Mouse (Mus musculus): ENCODE data around the gene Aicda. TPM values are rescaled to one million over a fixed set of nuclear protein-coding genes. Genes with fewer than 3 reads are reported as not detected.

Gene Aicda
- total and polyA plus RNA-seq, 2 experiments from 2014 or later, result not detected

DNA sequence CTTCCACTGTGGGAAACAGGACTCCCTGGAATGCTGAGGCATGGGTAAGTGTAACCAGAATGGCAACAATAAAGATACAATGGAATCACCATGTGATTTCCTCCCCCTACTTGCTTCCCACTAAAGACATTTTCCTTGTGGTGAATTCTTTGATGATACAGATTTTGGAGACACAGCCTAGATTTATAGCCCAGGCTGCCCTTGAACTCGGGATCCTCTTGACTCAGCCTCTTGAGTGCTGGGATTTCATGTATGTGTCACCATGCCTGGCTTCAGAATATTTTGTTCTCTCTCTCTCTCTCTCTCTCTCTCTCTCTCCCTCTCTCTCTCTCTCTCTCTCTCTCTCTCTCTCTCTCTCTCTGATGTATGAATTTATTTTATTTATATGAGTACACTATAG, 25.5 kb downstream of the Aicda start:
- no peak overlapping the region for H3K4me3 ChIP-seq (ENCODE audit: low read depth, low read length)
- H3K4me1 ChIP-seq (ENCODE audit: control insufficient read depth, insufficient read depth), result no peaks in the 10 kb centered on the region
- ATAC-seq (ENCODE audit: insufficient read depth, low read depth), result no peak

DNA sequence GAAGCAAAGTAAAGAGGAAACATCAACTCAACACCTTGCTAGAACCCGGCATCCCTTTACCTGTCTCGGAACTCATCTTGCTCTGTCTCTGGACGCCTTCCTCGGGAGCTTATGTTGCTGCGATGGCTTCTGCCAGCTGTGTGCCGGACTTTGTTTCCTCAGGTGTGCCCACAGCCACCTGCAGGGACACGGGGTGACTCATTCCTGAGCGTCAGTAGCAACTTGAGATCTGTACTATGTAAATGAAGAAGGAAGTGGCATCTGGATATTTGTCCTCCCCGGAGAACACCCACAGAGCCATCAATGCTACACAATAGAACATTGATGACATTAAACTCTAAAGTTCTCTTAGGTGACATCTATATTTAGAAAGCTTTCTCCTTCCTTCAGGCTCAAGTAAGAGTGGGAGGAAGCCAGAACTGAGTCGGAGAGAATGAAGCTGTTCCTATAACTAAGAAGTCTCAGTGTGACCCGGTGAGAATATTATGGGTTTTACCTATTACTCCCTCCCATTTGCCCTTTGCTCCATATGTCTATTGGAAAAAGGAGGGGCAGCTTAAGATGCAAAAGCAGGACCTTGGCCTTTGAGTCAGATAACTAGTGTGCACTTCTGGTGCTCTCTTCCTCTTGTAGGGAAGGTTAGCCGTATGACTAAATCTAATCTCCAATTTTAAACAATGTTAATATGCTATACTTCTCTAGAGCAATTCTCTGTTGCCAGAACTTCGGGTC, 37.6 kb downstream of the Aicda start:
- H3K9ac ChIP-seq (replicated peaks; ENCODE audit: low read depth, low read length), result no peak overlapping the region
- 74% methylated on average over 13 of the region's 13 CpGs for WGBS
- H3K4me2 ChIP-seq (ENCODE audit: low read depth, low read length), result no peak overlapping the region
- ATAC-seq (ENCODE audit: insufficient read depth, low read depth), result no peak
- H3K36me3 ChIP-seq (replicated peaks; ENCODE audit: control insufficient read depth, insufficient read depth, low read length), result no peaks in the 10 kb centered on the region
- no peaks in the 10 kb centered on the region for H3K9me3 ChIP-seq (replicated peaks; ENCODE audit: control insufficient read depth, low read length)
- H3K4me3 ChIP-seq (ENCODE audit: low read depth, low read length), result no peak overlapping the region
- no peak for DNase-seq (ENCODE audit: low spot score)
- no peaks in the 10 kb centered on the region for H3K27me3 ChIP-seq (ENCODE audit: control insufficient read depth, insufficient read depth, low read length)
- H3K4me1 ChIP-seq (ENCODE audit: control insufficient read depth, insufficient read depth), result no peaks in the 10 kb centered on the region
- H3K27ac ChIP-seq (ENCODE audit: low read depth), result no peak overlapping the region
- TF ChIP-seq EP300 (IDR thresholded peaks at IDR 0.05; ENCODE audit: low read depth) (no peak), CTCF (IDR thresholded peaks at IDR 0.05; ENCODE audit: low read depth) (no peak)

More for the DNA sequence above, 25.5 kb downstream of the Aicda start:
- no peak for TF ChIP-seq EP300 (IDR thresholded peaks at IDR 0.05; ENCODE audit: low read depth)
- TF ChIP-seq CTCF (IDR thresholded peaks at IDR 0.05; ENCODE audit: low read depth), result no peak
- H3K27me3 ChIP-seq (ENCODE audit: control insufficient read depth, insufficient read depth, low read length), result no peaks in the 10 kb centered on the region
- no peak overlapping the region for H3K9ac ChIP-seq (replicated peaks; ENCODE audit: low read depth, low read length)
- WGBS, result 54% methylated on average over 1 of the region's 1 CpGs
- no peaks in the 10 kb centered on the region for H3K9me3 ChIP-seq (replicated peaks; ENCODE audit: control insufficient read depth, low read length)
- DNase-seq (ENCODE audit: low spot score), result no peak
- no peaks in the 10 kb centered on the region for H3K36me3 ChIP-seq (replicated peaks; ENCODE audit: control insufficient read depth, insufficient read depth, low read length)
- H3K27ac ChIP-seq (ENCODE audit: low read depth), result no peak overlapping the region
- no peak overlapping the region for H3K4me2 ChIP-seq (ENCODE audit: low read depth, low read length)

DNA sequence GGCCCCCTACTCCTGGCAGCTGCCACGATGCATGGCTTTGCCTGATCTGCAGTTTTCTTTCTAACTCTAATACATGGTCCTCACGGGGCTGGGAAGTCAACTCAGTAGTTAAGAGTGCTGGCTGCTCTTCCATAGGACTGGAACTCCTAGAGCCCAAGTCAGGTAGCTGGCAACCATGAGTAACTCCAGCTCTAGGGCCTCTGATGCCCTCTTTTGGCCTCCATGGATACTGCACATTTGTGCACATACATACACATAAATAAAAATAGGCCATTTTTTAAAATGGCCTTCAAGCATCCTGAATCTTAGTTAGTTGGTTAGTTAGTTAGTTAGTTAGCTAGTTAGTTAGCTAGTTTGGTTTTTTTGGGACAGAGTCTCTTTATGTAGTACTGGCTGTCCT, 39.3 kb downstream of the Aicda start:
- no peak overlapping the region for H3K4me2 ChIP-seq (ENCODE audit: low read depth, low read length)
- H3K9ac ChIP-seq (replicated peaks; ENCODE audit: low read depth, low read length), result no peak overlapping the region
- DNase-seq (ENCODE audit: low spot score), result no peak
- no peak for ATAC-seq (ENCODE audit: insufficient read depth, low read depth)
- no peaks in the 10 kb centered on the region for H3K9me3 ChIP-seq (replicated peaks; ENCODE audit: control insufficient read depth, low read length)
- no peak for TF ChIP-seq EP300 (IDR thresholded peaks at IDR 0.05; ENCODE audit: low read depth)
- no peak for TF ChIP-seq CTCF (IDR thresholded peaks at IDR 0.05; ENCODE audit: low read depth)
- no peak overlapping the region for H3K4me3 ChIP-seq (ENCODE audit: low read depth, low read length)
- WGBS, result 88% methylated on average over 2 of the region's 2 CpGs
- H3K4me1 ChIP-seq (ENCODE audit: control insufficient read depth, insufficient read depth), result no peaks in the 10 kb centered on the region
- H3K27ac ChIP-seq (ENCODE audit: low read depth), result no peak overlapping the region
- no peaks in the 10 kb centered on the region for H3K36me3 ChIP-seq (replicated peaks; ENCODE audit: control insufficient read depth, insufficient read depth, low read length)
- no peaks in the 10 kb centered on the region for H3K27me3 ChIP-seq (ENCODE audit: control insufficient read depth, insufficient read depth, low read length)

DNA sequence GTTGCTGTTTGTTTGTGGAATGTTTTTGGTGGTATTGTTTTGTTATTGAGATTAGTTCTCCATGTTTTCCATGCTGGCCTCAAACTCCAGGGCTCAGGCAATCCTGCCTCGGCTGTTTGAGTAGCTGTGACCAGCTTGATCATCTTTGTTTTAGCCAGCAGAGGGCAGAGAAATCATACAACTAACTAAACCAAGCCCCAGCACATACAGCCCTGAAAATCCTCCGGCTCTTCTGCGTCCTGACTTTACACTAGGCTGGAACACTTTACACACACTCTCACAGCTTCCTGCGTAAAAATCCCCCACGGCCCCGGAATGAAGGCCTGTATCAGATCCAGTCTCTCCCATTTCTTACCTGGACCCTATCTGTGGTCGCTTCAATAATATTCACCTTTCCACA, 42.0 kb downstream of the Aicda start:
- Histone ChIP-seq H3K4me1 (ENCODE audit: control insufficient read depth, insufficient read depth) (no peaks in the 10 kb centered on the region), H3K4me2 (ENCODE audit: low read depth, low read length) (0 out of 2 replicates have a peak overlapping the region, but pooled peaks have one; percentile 31), H3K9ac (replicated peaks; ENCODE audit: low read depth, low read length) (no peak overlapping the region), H3K27me3 (ENCODE audit: control insufficient read depth, insufficient read depth, low read length) (no peaks in the 10 kb centered on the region), H3K9me3 (replicated peaks; ENCODE audit: control insufficient read depth, low read length) (no peaks in the 10 kb centered on the region), H3K36me3 (replicated peaks; ENCODE audit: control insufficient read depth, insufficient read depth, low read length) (no peaks in the 10 kb centered on the region), H3K27ac (ENCODE audit: low read depth) (no peak overlapping the region), H3K4me3 (ENCODE audit: low read depth, low read length) (no peak overlapping the region)
- peak; percentile 64 for DNase-seq (ENCODE audit: low spot score)
- TF ChIP-seq CTCF (IDR thresholded peaks at IDR 0.05; ENCODE audit: low read depth), result peak; percentile 54
- TF ChIP-seq EP300 (IDR thresholded peaks at IDR 0.05; ENCODE audit: low read depth), result no peak
- 23% methylated on average over 7 of the region's 7 CpGs for WGBS
- peak; percentile 69; the same call in 1 of the 2 replicates for ATAC-seq (ENCODE audit: insufficient read depth, low read depth)

DNA sequence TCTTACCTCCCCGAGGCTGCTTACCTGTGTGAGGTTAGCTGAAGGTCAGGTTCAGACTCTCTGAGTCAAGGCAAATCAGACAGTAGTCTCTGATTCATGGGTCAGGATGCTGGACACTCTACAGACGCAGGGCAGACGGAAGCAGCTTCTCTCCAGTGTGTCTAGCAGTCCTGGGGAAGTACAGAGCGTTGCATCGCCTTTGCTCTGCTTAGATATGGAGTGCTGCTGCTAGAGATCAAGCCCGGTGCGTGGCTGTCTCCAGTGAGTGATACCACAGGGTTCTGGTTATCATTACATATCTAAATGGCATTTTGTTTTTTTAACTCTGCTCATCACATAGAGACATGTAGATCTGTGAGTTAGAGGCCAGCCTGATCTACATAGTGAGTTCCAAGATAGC, 43.0 kb downstream of the Aicda start:
- Histone ChIP-seq H3K4me1 (ENCODE audit: control insufficient read depth, insufficient read depth) (no peaks in the 10 kb centered on the region), H3K9me3 (replicated peaks; ENCODE audit: control insufficient read depth, low read length) (no peaks in the 10 kb centered on the region), H3K4me2 (ENCODE audit: low read depth, low read length) (no peak overlapping the region), H3K9ac (replicated peaks; ENCODE audit: low read depth, low read length) (no peak overlapping the region), H3K4me3 (ENCODE audit: low read depth, low read length) (no peak overlapping the region), H3K27me3 (ENCODE audit: control insufficient read depth, insufficient read depth, low read length) (no peaks in the 10 kb centered on the region), H3K36me3 (replicated peaks; ENCODE audit: control insufficient read depth, insufficient read depth, low read length) (no peaks in the 10 kb centered on the region), H3K27ac (ENCODE audit: low read depth) (no peak overlapping the region)
- WGBS, result 58% methylated on average over 7 of the region's 7 CpGs
- DNase-seq (ENCODE audit: low spot score) (no peak), ATAC-seq (ENCODE audit: insufficient read depth, low read depth) (no peak)
- TF ChIP-seq EP300 (IDR thresholded peaks at IDR 0.05; ENCODE audit: low read depth) (no peak), CTCF (IDR thresholded peaks at IDR 0.05; ENCODE audit: low read depth) (no peak)

DNA sequence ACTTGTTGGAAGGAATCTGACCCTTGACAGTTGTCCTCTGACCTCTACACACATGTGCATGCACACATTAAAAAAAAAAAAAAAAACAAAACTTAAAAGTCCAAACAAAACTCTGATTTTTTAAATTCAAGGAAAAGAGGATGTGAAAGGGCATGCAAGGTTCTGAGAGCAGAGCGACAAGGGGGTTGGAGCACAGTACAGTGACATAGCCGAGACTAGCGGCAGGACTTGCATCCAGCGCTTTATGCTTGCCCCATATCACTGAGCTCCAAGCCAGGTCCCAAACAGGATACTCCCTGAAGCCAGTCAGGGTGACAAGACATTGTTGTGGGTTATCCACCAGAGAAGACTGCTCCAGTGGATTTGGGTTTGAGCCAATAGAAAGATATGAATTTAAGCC, 44.4 kb downstream of the Aicda start:
- no peak overlapping the region for H3K4me2 ChIP-seq (ENCODE audit: low read depth, low read length)
- H3K4me1 ChIP-seq (ENCODE audit: control insufficient read depth, insufficient read depth), result no peaks in the 10 kb centered on the region
- ATAC-seq (ENCODE audit: insufficient read depth, low read depth), result no peak
- H3K27me3 ChIP-seq (ENCODE audit: control insufficient read depth, insufficient read depth, low read length), result no peaks in the 10 kb centered on the region
- H3K36me3 ChIP-seq (replicated peaks; ENCODE audit: control insufficient read depth, insufficient read depth, low read length), result no peaks in the 10 kb centered on the region
- H3K9me3 ChIP-seq (replicated peaks; ENCODE audit: control insufficient read depth, low read length), result no peaks in the 10 kb centered on the region
- no peak for DNase-seq (ENCODE audit: low spot score)
- no peak overlapping the region for H3K27ac ChIP-seq (ENCODE audit: low read depth)
- no peak overlapping the region for H3K9ac ChIP-seq (replicated peaks; ENCODE audit: low read depth, low read length)
- no peak overlapping the region for H3K4me3 ChIP-seq (ENCODE audit: low read depth, low read length)
- WGBS, result 88% methylated on average over 4 of the region's 4 CpGs
- TF ChIP-seq EP300 (IDR thresholded peaks at IDR 0.05; ENCODE audit: low read depth), result no peak
- TF ChIP-seq CTCF (IDR thresholded peaks at IDR 0.05; ENCODE audit: low read depth), result no peak

Data from heart, postnatal 0 days (tissue).